Mouse (Mus musculus): ENCODE measurements around the gene Glis3.

- no peak for TF ChIP-seq CTCF (IDR thresholded peaks at IDR 0.05)
- no peak for TF ChIP-seq EP300 (IDR thresholded peaks at IDR 0.05)
Measured at GRCm38 (mm10) chr19:28656882-28657281, 23.0 kb downstream of the Glis3 start.
